In the genomic region with DNA sequence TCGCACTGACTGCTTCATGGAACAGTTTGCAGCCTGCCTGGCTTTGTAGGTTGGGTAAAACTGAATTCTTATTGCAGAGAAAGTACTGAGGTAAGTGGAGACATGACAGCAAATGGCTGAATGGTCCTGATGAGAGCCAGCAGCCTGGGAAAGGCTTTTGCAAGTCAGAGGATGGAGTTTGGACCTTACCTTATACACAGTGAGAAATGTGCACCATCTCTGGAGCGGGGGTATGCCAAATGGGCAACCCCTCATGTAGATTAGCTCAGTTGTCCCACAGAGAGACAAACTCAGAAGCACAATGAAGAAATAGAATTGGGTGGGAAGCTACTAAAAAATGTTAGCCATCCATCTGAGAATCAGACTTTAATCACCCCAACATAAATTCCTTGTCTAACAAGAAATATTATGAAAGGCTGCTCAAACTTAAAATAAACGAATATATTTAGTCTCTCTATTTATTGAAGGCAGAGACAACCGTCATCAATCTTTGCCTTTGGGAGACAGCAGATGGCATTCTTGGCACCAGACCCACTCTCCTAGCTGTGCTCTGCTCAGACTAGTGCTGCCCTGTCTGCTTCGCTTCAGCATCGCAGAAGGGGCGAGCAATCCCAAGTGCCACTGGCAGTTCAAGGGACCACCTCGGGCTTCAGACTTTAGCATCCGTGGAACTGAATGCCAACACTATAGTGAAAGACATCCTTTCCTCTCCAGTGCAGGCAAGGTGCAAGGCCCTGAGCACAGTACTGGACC, we compare ENCODE assay signal across 9 mouse cellular contexts. TPM values are rescaled to one million over a fixed set of nuclear protein-coding genes. Genes with fewer than 3 reads are reported as not detected.
A peak's percentile ranks its signal among the peaks of the same experiment; 100 is the strongest.
DNase-seq lines count a peak whose midpoint lies in the region; ATAC-seq lines count a peak whose summit lies in the region.
"Had no signal": no experiment of that assay in that cellular context is flagged by ENCODE, and none has a peak within 500 bp of the region (broad histone marks: within the 10 kb centered on the region; RNA-seq: fewer than 3 reads in every experiment).

No protein-coding gene starts in this region.

- 53% methylated on average over 9 of the region's 9 CpGs for WGBS in embryonic facial prominence, embryonic 13.5 days
- WGBS in embryonic facial prominence, embryonic 10.5 days = 85% methylated on average over 9 of the region's 9 CpGs
- 51% methylated on average over 9 of the region's 9 CpGs for WGBS in hindbrain, embryonic 14.5 days
- 81% methylated on average over 9 of the region's 9 CpGs for WGBS in limb, embryonic 12.5 days
- WGBS in kidney, embryonic 14.5 days = 77% methylated on average over 9 of the region's 9 CpGs

- H3K27me3 ChIP-seq in embryonic facial prominence, embryonic 13.5 days = no peaks in the 10 kb centered on the region
- no peaks in the 10 kb centered on the region for H3K27me3 ChIP-seq in embryonic facial prominence, embryonic 10.5 days (replicated peaks; ENCODE audit: low read depth, poor library complexity, severe bottlenecking)
- no peaks in the 10 kb centered on the region for H3K27me3 ChIP-seq in hindbrain, embryonic 14.5 days (ENCODE audit: control insufficient read depth, insufficient read depth, low read length)
- no peaks in the 10 kb centered on the region for H3K27me3 ChIP-seq in limb, embryonic 12.5 days
- H3K27me3 ChIP-seq in kidney, embryonic 14.5 days (ENCODE audit: control insufficient read depth, insufficient read depth, low read length) = no peaks in the 10 kb centered on the region

- peak overlapping the region; percentile 69 for H3K27ac ChIP-seq in embryonic facial prominence, embryonic 13.5 days
- no peak overlapping the region for H3K27ac ChIP-seq in embryonic facial prominence, embryonic 10.5 days (replicated peaks)
- H3K27ac ChIP-seq in hindbrain, embryonic 14.5 days = peak overlapping the region; percentile 68
- H3K27ac ChIP-seq in limb, embryonic 12.5 days = peak overlapping the region; percentile 12; the same call in 1 of the 2 replicates
- no peak overlapping the region for H3K27ac ChIP-seq in kidney, embryonic 14.5 days (ENCODE audit: low read depth, low read length)

- no peak overlapping the region for H3K9ac ChIP-seq in embryonic facial prominence, embryonic 13.5 days
- H3K9ac ChIP-seq in hindbrain, embryonic 14.5 days = no peak overlapping the region
- H3K9ac ChIP-seq in limb, embryonic 12.5 days (replicated peaks) = no peak overlapping the region
- H3K9ac ChIP-seq in kidney, embryonic 14.5 days (ENCODE audit: low read depth, low read length) = no peak overlapping the region

- H3K9me3 ChIP-seq in embryonic facial prominence, embryonic 13.5 days = no peaks in the 10 kb centered on the region
- no peaks in the 10 kb centered on the region for H3K9me3 ChIP-seq in embryonic facial prominence, embryonic 10.5 days
- H3K9me3 ChIP-seq in hindbrain, embryonic 14.5 days (ENCODE audit: control insufficient read depth, low read length) = no peaks in the 10 kb centered on the region
- no peaks in the 10 kb centered on the region for H3K9me3 ChIP-seq in limb, embryonic 12.5 days
- no peaks in the 10 kb centered on the region for H3K9me3 ChIP-seq in kidney, embryonic 14.5 days (ENCODE audit: control insufficient read depth, low read length)

- no peak for DNase-seq in embryonic facial prominence, embryonic 10.5 days (ENCODE audit: low spot score)
- peak; percentile 87 for DNase-seq in cerebellum, adult 11 months
- DNase-seq in hindbrain, embryonic 14.5 days (ENCODE audit: low spot score) = peak; percentile 74
- no peak for DNase-seq in lung, postnatal 36 days

- H3K4me1 ChIP-seq in embryonic facial prominence, embryonic 13.5 days = peaks cover 91% of the 10 kb centered on the region
- H3K4me1 ChIP-seq in embryonic facial prominence, embryonic 10.5 days = peaks cover 87% of the 10 kb centered on the region
- H3K4me1 ChIP-seq in hindbrain, embryonic 14.5 days (replicated peaks; ENCODE audit: control insufficient read depth, insufficient read depth, low read length) = peaks cover 61% of the 10 kb centered on the region
- peaks cover 95% of the 10 kb centered on the region for H3K4me1 ChIP-seq in limb, embryonic 12.5 days (replicated peaks)
- H3K4me1 ChIP-seq in kidney, embryonic 14.5 days (ENCODE audit: control insufficient read depth, insufficient read depth, low read length) = peaks cover 27% of the 10 kb centered on the region

- H3K4me2 ChIP-seq in embryonic facial prominence, embryonic 13.5 days = no peak overlapping the region
- H3K4me2 ChIP-seq in hindbrain, embryonic 14.5 days (replicated peaks) = no peak overlapping the region
- no peak overlapping the region for H3K4me2 ChIP-seq in limb, embryonic 12.5 days
- H3K4me2 ChIP-seq in kidney, embryonic 14.5 days (replicated peaks; ENCODE audit: low read depth, low read length) = no peak overlapping the region

- no peak for ATAC-seq in embryonic facial prominence, embryonic 13.5 days (ENCODE audit: insufficient number of reproducible peaks, insufficient read depth, low FRiP score, low TSS enrichment, low read depth)
- peak; percentile 44; the same call in 1 of the 2 replicates for ATAC-seq in hindbrain, embryonic 14.5 days (ENCODE audit: low FRiP score)
- ATAC-seq in limb, embryonic 12.5 days (ENCODE audit: insufficient number of reproducible peaks, insufficient read depth, low FRiP score, low TSS enrichment, low read depth) = no peak
- no peak for ATAC-seq in kidney, embryonic 14.5 days (ENCODE audit: low FRiP score, low TSS enrichment)
- no peak for ATAC-seq in monocyte, adult 5-6 weeks (replicated peaks; ENCODE audit: insufficient number of reproducible peaks, low FRiP score, low TSS enrichment, poor library complexity, severe bottlenecking)

- H3K36me3 ChIP-seq in embryonic facial prominence, embryonic 13.5 days = no peaks in the 10 kb centered on the region
- H3K36me3 ChIP-seq in embryonic facial prominence, embryonic 10.5 days (replicated peaks) = no peaks in the 10 kb centered on the region
- H3K36me3 ChIP-seq in hindbrain, embryonic 14.5 days (replicated peaks; ENCODE audit: control insufficient read depth, insufficient read depth) = no peaks in the 10 kb centered on the region
- no peaks in the 10 kb centered on the region for H3K36me3 ChIP-seq in limb, embryonic 12.5 days
- H3K36me3 ChIP-seq in kidney, embryonic 14.5 days (ENCODE audit: control insufficient read depth, insufficient read depth, low read length) = no peaks in the 10 kb centered on the region

- no peak overlapping the region for H3K4me3 ChIP-seq in embryonic facial prominence, embryonic 13.5 days
- H3K4me3 ChIP-seq in embryonic facial prominence, embryonic 10.5 days = no peak overlapping the region
- H3K4me3 ChIP-seq in hindbrain, embryonic 14.5 days (replicated peaks; ENCODE audit: low read length) = no peak overlapping the region
- no peak overlapping the region for H3K4me3 ChIP-seq in limb, embryonic 12.5 days (replicated peaks)
- H3K4me3 ChIP-seq in kidney, embryonic 14.5 days (ENCODE audit: low read length) = no peak overlapping the region
- H3K4me3 ChIP-seq: myocyte had no signal

RNA-seq across cellular contexts. Expression of a gene that starts 51.5 kb away (rescaled TPM):
- polyA plus RNA-seq in embryonic facial prominence, embryonic 13.5 days (2015; fragmentation: Nextera tagmentation; extraction: Ambion mirVana) = 52.4 and 53.3 TPM in 2 replicates
- polyA plus RNA-seq in embryonic facial prominence, embryonic 10.5 days (2016; fragmentation: Nextera tagmentation; extraction: Ambion mirVana) = 56.0 and 56.5 TPM in 2 replicates
- 28.4 and 29.4 TPM in 2 replicates for polyA plus RNA-seq in hindbrain, embryonic 14.5 days (2014; fragmentation: Nextera tagmentation; extraction: Ambion mirVana)
- polyA plus RNA-seq in limb, embryonic 12.5 days (2016; fragmentation: Nextera tagmentation; extraction: Ambion mirVana) = 66.2 and 68.2 TPM in 2 replicates
- polyA plus RNA-seq in kidney, embryonic 14.5 days (2014; fragmentation: Nextera tagmentation; extraction: Ambion mirVana) = 19.0 and 39.2 TPM in 2 replicates
- 99.1 to 119 TPM (median 107 TPM) in 3 replicates for total RNA-seq in monocyte, adult 5-6 weeks (2017)

Comparison
In these comparisons a context has a peak if more than half of its experiments do, and no peak if none do; other contexts are left out.
1. H3K27ac ChIP-seq: peak in embryonic facial prominence, embryonic 13.5 days (single experiment), hindbrain, embryonic 14.5 days (single experiment) and limb, embryonic 12.5 days (single experiment); none in embryonic facial prominence, embryonic 10.5 days (single experiment) and kidney, embryonic 14.5 days (single experiment).
2. DNase-seq: peak in cerebellum, adult 11 months (single experiment) and hindbrain, embryonic 14.5 days (single experiment); none in embryonic facial prominence, embryonic 10.5 days (single experiment) and lung, postnatal 36 days (single experiment).